Mouse (Mus musculus) C2C12 (cell line): ENCODE measurements around the gene B3gnt6. TPM values are rescaled to one million over a fixed set of nuclear protein-coding genes. Genes with fewer than 3 reads are reported as not detected.
A peak's percentile ranks its signal among the peaks of the same experiment; 100 is the strongest.

Experiments
- H3K27me3 ChIP-seq: one replicate; pipeline ENCODE4 v1.6.1; 2011; ENCODE audit not compliant: control insufficient read depth, insufficient read depth, insufficient read length
- H3K36me3 ChIP-seq: one replicate; pipeline ENCODE4 v1.6.1; 2011; ENCODE audit not compliant: control insufficient read depth, insufficient read depth
- H3K4me3 ChIP-seq: one replicate; pipeline ENCODE4 v1.5.1; 2011; ENCODE audit warnings: mild to moderate bottlenecking, control low read depth; ENCODE audit not compliant: poor library complexity, insufficient read depth, severe bottlenecking
- H3K79me2 ChIP-seq: one replicate; pipeline ENCODE4 v1.6.1; 2011; ENCODE audit not compliant: control insufficient read depth, insufficient read depth
- H3K79me3 ChIP-seq: one replicate; pipeline ENCODE4 v1.6.1; 2011; ENCODE audit warnings: low read depth, control low read depth
- H3ac ChIP-seq: one replicate; pipeline ENCODE3; 2011; ENCODE audit warnings: low read depth; ENCODE audit not compliant: control insufficient read depth, insufficient read length
- CEBPB ChIP-seq: IDR thresholded peaks from one replicate; pipeline ENCODE4 v1.6.1; 2011; ENCODE audit warnings: low read depth, mild to moderate bottlenecking, control low read depth, moderate library complexity
- CTCF ChIP-seq: IDR thresholded peaks from one replicate; pipeline ENCODE4 v1.5.1; 2011; ENCODE audit not compliant: control insufficient read depth, insufficient read depth, insufficient read length
- FOSL1 ChIP-seq: IDR thresholded peaks from one replicate; pipeline ENCODE4 v1.8.0; 2011; ENCODE audit warnings: mild to moderate bottlenecking, low read length; ENCODE audit not compliant: poor library complexity, insufficient read depth, severe bottlenecking
- MAX ChIP-seq: IDR thresholded peaks from one replicate; pipeline ENCODE4 v1.6.1; 2011; ENCODE audit warnings: mild to moderate bottlenecking, control low read depth
- MYOD1 ChIP-seq: IDR thresholded peaks from one replicate; pipeline ENCODE4 v1.6.1; 2011; ENCODE audit warnings: low read depth; ENCODE audit not compliant: control insufficient read depth, insufficient read length
- MYOG ChIP-seq: IDR thresholded peaks from one replicate; pipeline ENCODE4 v1.6.1; 2011; ENCODE audit not compliant: control insufficient read depth, insufficient read length; ENCODE audit errors: extremely low read depth
- USF1 ChIP-seq: IDR thresholded peaks from one replicate; pipeline ENCODE4 v1.6.1; 2011; ENCODE audit warnings: low read depth, mild to moderate bottlenecking, control low read depth, moderate library complexity
- polyA plus RNA-seq: library from polyadenylated mRNA; unstranded; fragments of >200 nt; fragmentation: generic; extraction: Trizol; gene quantifications from one replicate; pipeline ENCODE4 v1.2.1, GENCODE M21; 2012; ENCODE audit warnings: missing spikeins

Gene B3gnt6
- polyA plus RNA-seq, 1 experiment: not detected

- Histone ChIP-seq H3K36me3 (no peaks in the 10 kb centered on the region), H3K4me3 (no peak overlapping the region), H3ac (no peak overlapping the region), H3K27me3 (no peaks in the 10 kb centered on the region), H3K79me2 (no peaks in the 10 kb centered on the region), H3K79me3 (no peaks in the 10 kb centered on the region)
- TF ChIP-seq FOSL1: no peak
- TF ChIP-seq CEBPB: no peak
- TF ChIP-seq CTCF: no peak
- TF ChIP-seq MYOD1: no peak
- TF ChIP-seq MYOG: no peak
- no peak for TF ChIP-seq USF1
- TF ChIP-seq MAX: no peak
These were observed 24.2 kb downstream of the B3gnt6 start for GRCm38 (mm10) chr7:98174883-98175755.

GRCm38 (mm10) chr7:98173408-98173807 lies 25.9 kb downstream of the B3gnt6 start:
- H3K36me3 ChIP-seq: no peaks in the 10 kb centered on the region
- H3K4me3 ChIP-seq: no peak overlapping the region
- no peaks in the 10 kb centered on the region for H3K79me2 ChIP-seq
- no peaks in the 10 kb centered on the region for H3K27me3 ChIP-seq
- TF ChIP-seq MYOG: no peak
- no peak for TF ChIP-seq MYOD1
- no peak for TF ChIP-seq CTCF
- no peak for TF ChIP-seq MAX
- TF ChIP-seq FOSL1: no peak
- no peak for TF ChIP-seq USF1
- TF ChIP-seq CEBPB: no peak
- H3ac ChIP-seq: no peak overlapping the region
- H3K79me3 ChIP-seq: no peaks in the 10 kb centered on the region

GRCm38 (mm10) chr7:98172661-98173060 lies 26.6 kb downstream of the B3gnt6 start:
- Histone ChIP-seq H3K79me2 (no peaks in the 10 kb centered on the region), H3ac (no peak overlapping the region), H3K27me3 (no peaks in the 10 kb centered on the region), H3K4me3 (no peak overlapping the region), H3K79me3 (no peaks in the 10 kb centered on the region), H3K36me3 (no peaks in the 10 kb centered on the region)
- TF ChIP-seq FOSL1 (no peak), MAX (no peak), MYOG (no peak), USF1 (no peak), MYOD1 (no peak), CTCF (no peak), CEBPB (no peak)

GRCm38 (mm10) chr7:98171141-98172073 lies 27.9 kb downstream of the B3gnt6 start:
- Histone ChIP-seq H3K79me2 (no peaks in the 10 kb centered on the region), H3K79me3 (no peaks in the 10 kb centered on the region), H3ac (no peak overlapping the region), H3K27me3 (no peaks in the 10 kb centered on the region), H3K36me3 (no peaks in the 10 kb centered on the region), H3K4me3 (no peak overlapping the region)
- TF ChIP-seq CEBPB: no peak
- no peak for TF ChIP-seq USF1
- no peak for TF ChIP-seq MYOG
- TF ChIP-seq MYOD1: peak; percentile 59
- no peak for TF ChIP-seq FOSL1
- TF ChIP-seq MAX: peak; percentile 69
- TF ChIP-seq CTCF: no peak

GRCm38 (mm10) chr7:98164999-98165528 lies 34.2 kb downstream of the B3gnt6 start:
- Histone ChIP-seq H3K36me3 (no peaks in the 10 kb centered on the region), H3K79me2 (no peaks in the 10 kb centered on the region), H3K4me3 (no peak overlapping the region), H3K79me3 (no peaks in the 10 kb centered on the region), H3ac (no peak overlapping the region), H3K27me3 (no peaks in the 10 kb centered on the region)
- TF ChIP-seq MYOD1 (no peak), USF1 (no peak), MAX (no peak), CTCF (no peak), CEBPB (no peak), MYOG (no peak), FOSL1 (no peak)
